Mouse (Mus musculus): ENCODE results near the gene Med28. TPM values are rescaled to one million over a fixed set of nuclear protein-coding genes. Genes with fewer than 3 reads are reported as not detected.

The Med28 gene
- total and polyA plus RNA-seq, 3 experiments: 177 to 195 TPM; not detected in 1

Other genes with a start within 250 kb of the Med28 start
- gene Qdpr, start 70.0 kb upstream of the Med28 start, total RNA-seq (2012; rRNA removed): 113 and 119 TPM in 2 replicates
- 100 to 1,000 TPM in 1 of 2 experiments, not detected in 1; 226 TPM for gene Qdpr, start 70.0 kb upstream of the Med28 start, polyA plus RNA-seq (2012; ENCODE audit: insufficient read depth in 1 of 2, insufficient read length in 2 of 2, low read depth in 1 of 2, low replicate concordance in 2 of 2, missing spikeins in 1 of 2)
- gene Clrn2, start 66.5 kb upstream of the Med28 start, total RNA-seq (2012; rRNA removed): not detected in 2 replicates
- not detected for gene Clrn2, start 66.5 kb upstream of the Med28 start, polyA plus RNA-seq (2012; ENCODE audit: insufficient read depth in 1 of 2, insufficient read length in 2 of 2, low read depth in 1 of 2, low replicate concordance in 2 of 2, missing spikeins in 1 of 2)
- gene Lap3, start 26.9 kb upstream of the Med28 start, total RNA-seq (2012; rRNA removed): 203 and 205 TPM in 2 replicates
- gene Lap3, start 26.9 kb upstream of the Med28 start, polyA plus RNA-seq (2012; ENCODE audit: insufficient read depth in 1 of 2, insufficient read length in 2 of 2, low read depth in 1 of 2, low replicate concordance in 2 of 2, missing spikeins in 1 of 2): 100 to 1,000 TPM; 172 to 213 TPM
- gene Fam184b, start 119.4 kb downstream of the Med28 start, total RNA-seq (2012; rRNA removed): under 0.01 TPM in 1 of 2 replicates, not detected in the other
- gene Fam184b, start 119.4 kb downstream of the Med28 start, polyA plus RNA-seq (2012; ENCODE audit: insufficient read depth in 1 of 2, insufficient read length in 2 of 2, low read depth in 1 of 2, low replicate concordance in 2 of 2, missing spikeins in 1 of 2): under 1 TPM in 1 of 2 experiments, not detected in 1; 0.06 TPM
- gene Ncapg, start 149.7 kb downstream of the Med28 start, total RNA-seq (2012; rRNA removed): 58.2 and 74.4 TPM in 2 replicates
- 10 to 100 TPM; 39.2 to 52.6 TPM for gene Ncapg, start 149.7 kb downstream of the Med28 start, polyA plus RNA-seq (2012; ENCODE audit: insufficient read depth in 1 of 2, insufficient read length in 2 of 2, low read depth in 1 of 2, low replicate concordance in 2 of 2, missing spikeins in 1 of 2)